Mouse (Mus musculus) gastrocnemius, postnatal 4 days (tissue): Measurements from ENCODE around the gene Ccdc88b. TPM values are rescaled to one million over a fixed set of nuclear protein-coding genes. Genes with fewer than 3 reads are reported as not detected.
"Not testable (repeated sequence)": the region's sequence is repeated elsewhere in the genome, so short reads cannot be mapped to it uniquely, and the experiment has no call there.

Experiments
- DNase-seq, 2 experiments: peaks; one replicate each; pipeline ENCODE4 v3.0.0; 2021 to 2022; ENCODE audit warnings: low spot score in 2 of 2, mixed read lengths in 2 of 2
- long read RNA-seq, 2 experiments: library from polyadenylated mRNA; stranded (forward); transcript quantifications; one replicate each; pipeline ENCODE4 v2.0.0; 2021
- total RNA-seq, 2 experiments: library from RNA; stranded (reverse); gene quantifications; 2 replicates each; pipeline ENCODE4 v1.2.3; 2021

Ccdc88b gene
- 1 to 10 TPM; 1.3 to 2.9 TPM for total RNA-seq
- long read RNA-seq, experiment 1, result 0 reads
- long read RNA-seq, experiment 2, full-length matches to known transcripts, result 2 of 4 reads
- long read RNA-seq, experiment 2, partial matches to known transcripts, result 0 of 4 reads
- long read RNA-seq, experiment 2, other reads (novel, unspliced or antisense), result 2 of 4 reads

DNA sequence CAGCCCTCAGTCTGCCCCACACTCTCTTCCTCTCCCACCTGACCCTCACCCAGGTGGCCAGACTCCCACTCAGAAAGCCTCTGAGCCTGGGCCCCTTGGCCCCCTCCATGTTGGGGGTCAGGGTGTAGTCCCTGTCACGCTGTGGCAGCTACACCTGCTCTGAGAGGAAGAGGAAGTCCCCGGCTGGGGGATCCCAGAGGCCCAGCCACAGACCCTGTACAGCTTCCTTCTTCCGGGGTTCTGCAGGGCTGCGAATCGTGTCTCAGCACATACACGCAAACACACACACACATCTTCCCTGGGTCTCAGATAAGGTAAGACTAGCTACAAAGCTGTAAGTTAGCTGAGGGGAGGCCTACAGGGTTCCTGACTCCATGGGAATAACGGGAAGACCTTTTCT lies at the start of gene Ccdc88b:
TSS of gene Ccdc88b (minus strand) at position 181 of the 400 bp plus-strand sequence.
- no peak for DNase-seq

DNA sequence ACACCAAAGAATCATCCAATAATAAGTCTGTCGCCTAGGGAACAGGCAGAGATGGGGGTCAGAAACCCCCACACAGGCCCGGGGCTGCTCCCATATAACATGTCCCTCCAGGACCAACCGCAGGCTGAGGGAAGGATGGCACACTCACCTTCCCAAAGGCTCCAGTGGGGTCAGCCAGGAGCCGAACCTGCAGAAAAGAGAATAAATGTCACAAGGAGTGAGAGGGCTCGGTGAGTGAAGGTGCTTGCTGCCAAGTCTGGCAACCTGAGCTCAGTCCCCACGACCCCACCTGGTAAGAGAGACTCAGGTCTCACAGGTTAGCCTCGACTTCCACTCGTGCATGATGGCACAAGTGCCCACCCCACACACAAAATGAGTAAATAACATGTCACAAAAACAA lies 49.1 kb upstream of the Ccdc88b start:
- DNase-seq, result no peak

DNA sequence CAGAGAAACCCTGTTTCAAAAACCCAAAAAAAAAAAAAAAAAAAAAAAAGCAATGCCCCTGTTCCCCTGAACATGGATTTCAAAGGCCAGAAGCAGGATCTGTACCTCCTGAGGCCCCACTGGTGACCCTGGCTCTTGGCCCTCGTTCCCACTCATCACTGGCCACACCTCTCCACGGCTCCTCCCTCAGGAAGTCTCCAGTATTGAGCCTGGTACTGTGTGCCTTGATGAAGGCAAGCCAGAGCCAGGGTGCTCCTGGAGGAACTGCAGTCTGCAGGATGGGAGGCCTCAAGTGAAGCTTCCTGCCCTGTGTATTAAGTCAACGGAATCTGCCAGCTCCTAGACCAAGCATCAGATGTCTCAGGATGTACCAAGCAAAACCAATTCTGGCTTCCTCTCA lies 48.2 kb upstream of the Ccdc88b start:
- DNase-seq, result no peak

DNA sequence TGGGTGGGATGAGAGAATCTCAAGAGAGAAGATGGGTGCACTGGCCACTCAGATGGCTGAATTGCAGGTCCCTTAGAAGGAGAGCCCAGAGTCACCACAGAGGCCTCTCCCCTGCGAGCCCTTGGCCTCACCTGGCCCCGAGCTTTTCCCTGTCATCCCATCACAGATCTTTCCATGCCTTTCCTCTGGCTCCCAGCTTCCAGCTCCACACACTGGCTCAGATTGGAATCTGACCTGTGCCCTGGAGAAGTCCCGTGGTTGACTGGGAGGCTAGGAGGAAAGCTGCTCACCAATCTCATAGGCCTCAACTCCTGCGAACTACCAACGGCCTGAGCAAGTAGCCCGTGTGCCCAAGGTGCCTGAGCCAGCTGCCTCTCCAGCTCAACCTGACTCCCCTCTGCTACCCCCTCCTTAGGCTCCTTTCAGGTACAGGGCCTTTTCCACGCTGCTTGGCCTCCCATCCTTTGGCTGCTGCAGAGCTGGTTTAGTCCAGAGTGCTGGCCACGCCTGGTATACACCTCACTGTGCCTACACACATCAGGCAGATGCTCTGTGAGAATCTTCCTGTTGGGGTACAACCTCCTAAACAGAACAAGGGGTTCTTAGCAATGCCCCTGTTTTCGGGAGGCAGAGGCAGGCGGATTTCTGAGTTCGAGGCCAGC lies 47.6 kb upstream of the Ccdc88b start:
- DNase-seq, result no peak

DNA sequence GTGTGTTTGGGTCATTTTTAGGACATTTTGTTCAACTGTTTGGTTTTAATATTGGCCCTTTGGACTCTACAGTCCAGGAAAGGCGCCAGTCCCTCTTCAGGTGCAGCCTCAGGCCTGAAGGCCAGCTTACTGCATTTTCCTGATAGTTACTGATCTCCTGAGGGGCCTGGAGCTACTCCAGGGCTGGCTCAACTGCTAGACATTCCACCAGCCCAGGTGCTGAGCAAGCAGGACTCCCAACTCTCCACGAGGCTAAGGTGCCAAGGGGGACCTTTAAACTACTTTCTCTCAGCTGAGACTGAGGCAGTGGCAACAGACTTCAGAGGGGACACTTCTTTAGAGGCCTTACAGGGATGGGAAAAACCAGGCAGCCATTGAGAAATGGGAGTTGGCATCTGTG lies 46.8 kb upstream of the Ccdc88b start:
- DNase-seq, result no peak

DNA sequence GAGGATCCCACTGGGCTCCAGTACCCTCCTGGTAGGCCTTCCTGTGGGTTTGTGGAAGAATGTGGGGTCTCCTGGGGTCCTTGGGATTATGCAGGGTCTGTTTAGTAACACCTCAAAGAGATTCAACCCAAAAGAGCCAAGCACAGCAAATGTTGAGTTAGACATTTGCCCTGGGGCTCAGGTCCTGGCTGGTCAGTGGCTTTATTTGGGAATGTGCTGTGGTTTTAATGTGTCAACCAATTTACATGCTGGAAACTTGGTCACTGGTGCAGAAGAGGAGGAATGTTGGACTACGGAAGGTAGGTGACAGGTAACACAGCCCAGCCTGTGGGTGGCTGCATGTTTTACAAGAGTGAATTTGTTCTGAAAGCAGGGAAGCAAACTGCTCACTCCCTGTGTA lies 45.0 kb upstream of the Ccdc88b start:
- DNase-seq, result no peak

DNA sequence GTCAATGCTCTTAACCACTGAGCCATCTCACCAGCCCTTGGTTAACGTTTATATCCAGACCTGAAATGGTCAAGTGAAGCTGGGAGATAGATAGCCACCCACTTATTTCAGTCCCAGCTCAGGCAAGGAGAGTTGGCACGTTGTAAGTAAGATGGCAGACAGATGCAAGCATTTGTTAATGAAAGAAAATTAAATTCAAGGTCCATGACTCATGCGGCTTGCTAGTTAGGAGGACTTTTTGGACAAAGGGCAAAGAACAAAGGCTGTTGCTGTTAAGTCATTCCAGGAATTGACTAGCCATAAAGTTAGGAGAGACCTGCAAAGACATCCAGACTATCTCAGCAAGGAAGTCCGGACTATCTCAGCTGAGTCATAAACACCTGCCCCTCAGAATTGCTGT lies 41.6 kb upstream of the Ccdc88b start:
- no peak for DNase-seq

DNA sequence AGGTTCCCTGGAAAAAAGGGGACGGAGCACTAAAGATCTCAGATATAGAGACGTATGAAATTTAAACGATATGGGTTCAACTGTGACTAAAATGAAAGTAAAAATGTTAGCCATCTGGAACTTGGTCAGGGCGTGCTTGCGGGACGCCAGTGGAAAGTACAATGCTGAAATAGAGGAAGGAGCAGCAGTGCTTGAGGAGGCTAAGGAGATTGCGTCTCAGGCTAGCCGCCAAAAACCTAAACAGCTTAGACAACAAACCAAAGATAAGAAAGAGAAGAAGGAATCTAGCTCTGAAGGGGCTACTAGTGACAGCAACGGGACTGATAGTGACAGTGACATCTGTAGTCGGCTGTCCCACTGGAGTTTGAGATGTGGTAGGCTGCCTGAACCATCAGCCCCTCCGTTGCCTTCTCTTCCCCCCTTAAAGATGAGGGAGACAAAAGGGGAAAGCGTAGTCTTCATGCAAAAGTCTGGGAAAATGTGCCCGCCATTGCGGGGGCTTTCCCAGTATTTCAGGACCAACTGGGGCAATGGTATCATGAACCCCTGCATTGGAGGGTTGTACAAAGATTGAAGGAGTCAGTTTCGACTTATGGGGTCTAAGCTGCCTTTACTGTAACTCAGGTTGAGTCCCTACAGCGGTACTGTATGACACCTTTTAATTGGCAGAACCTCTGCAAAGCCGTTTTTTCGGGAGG lies 37.7 kb upstream of the Ccdc88b start:
- DNase-seq, result not testable (repeated sequence)

DNA sequence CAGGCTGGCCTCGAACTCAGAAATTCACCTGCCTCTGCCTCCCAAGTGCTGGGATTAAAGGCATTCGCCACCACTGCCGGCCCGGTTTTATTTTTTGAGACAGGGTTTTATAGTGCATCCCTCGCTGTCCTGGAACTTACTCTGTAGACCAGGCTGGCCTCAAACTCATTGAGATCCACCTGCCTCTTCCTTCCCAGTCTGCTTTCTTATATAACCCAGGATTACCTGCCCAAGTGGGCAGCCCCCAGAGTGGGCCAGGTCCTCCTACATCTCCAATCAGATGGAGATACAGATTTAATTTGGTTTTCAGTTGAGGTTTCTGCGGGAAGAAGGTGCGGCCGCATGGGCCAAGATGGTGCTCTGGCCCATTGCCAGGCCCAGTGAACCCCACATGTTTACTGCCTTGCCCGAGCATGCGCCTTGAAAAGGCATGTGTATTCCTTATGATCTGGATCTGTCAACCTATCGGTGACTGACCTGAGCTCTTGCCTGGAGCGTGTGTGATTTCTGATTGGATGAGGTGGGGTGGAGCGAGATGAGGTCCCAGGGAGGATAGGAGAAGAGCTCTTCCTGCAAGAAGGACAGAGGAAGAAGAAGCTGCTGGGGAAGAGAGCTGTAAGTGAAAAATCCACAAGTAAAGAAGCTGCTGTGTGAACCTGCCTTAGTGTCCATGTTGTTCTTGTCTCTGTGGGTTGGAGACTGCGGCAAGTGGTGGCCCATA lies 35.9 kb upstream of the Ccdc88b start:
- no peak for DNase-seq

DNA sequence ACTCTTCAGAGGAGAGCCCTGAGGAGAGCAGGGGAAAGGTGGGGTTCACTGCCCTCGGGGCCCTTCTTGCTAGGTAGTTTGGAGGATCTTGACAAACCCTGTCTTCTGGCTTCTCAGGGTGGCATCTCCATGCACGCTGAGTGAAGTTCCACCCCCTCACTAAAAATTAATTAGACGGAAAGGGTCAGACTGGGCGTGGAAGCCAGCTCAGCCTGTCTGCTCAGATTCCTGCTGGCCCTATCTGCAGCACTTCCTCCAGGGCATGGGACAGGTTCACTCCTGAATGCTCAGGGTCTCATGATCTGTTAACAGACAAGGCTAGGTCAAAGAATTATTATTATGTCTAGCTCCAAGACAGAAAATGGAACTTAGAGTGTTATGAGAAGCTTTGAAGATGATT lies 34.5 kb upstream of the Ccdc88b start:
- DNase-seq, result no peak

DNA sequence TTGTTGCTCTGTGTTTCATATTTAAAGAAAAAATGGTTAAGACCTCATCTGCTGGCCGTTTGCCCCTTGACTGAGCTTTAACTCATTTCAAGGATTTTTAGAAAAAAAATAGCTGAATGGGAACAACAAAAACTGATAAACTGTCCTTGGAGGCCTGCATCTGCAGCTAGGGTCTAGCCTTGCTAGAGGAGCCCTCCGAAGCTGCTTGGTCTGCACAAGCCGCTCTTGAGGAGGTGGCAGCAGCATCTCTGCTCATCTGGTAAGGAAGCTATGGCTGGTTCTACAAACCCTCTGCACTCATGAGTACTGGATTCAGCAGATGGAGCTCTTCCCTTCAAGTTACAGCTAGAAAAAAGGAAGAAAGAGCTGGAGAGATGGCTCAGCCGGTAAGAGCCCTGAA lies 20.0 kb upstream of the Ccdc88b start:
- no peak for DNase-seq

DNA sequence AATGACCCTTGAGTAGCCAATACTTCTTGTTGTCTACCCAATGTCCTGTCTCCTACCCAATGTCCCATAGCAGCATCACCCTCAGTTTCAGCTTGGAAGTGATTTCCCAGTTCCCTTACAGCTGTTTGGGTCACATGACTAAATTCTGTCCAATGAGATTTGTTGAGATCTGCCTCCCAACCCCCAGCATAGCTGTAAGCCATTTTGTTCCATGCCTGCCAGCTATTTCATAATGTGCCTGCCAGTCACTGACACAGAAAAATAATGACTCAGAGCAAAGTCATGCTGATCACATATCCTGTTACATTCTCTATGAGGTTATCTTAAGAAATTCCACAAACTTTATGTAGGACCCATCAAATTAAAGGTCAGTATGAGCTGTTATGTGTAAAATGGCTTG lies 18.8 kb upstream of the Ccdc88b start:
- DNase-seq, result no peak

DNA sequence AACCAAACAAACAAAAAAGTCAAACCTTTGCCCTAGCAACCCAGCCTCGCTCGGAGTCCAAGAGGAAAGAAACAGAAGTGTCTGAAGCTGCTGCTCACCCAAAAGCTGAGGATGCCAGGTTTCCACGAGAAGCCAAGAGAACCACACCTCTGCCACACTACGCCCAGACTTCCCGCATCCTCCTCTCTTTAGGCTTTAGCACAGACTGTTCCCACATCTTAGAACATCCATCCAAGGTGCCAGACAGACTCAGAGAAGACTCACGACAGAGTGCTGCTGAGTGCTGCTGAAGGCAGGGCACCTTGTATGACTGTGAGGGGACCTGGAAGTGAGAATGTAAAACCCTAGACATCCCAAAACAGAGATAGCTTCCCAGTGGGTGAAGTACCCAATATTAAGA lies 17.8 kb upstream of the Ccdc88b start:
- DNase-seq, result no peak

DNA sequence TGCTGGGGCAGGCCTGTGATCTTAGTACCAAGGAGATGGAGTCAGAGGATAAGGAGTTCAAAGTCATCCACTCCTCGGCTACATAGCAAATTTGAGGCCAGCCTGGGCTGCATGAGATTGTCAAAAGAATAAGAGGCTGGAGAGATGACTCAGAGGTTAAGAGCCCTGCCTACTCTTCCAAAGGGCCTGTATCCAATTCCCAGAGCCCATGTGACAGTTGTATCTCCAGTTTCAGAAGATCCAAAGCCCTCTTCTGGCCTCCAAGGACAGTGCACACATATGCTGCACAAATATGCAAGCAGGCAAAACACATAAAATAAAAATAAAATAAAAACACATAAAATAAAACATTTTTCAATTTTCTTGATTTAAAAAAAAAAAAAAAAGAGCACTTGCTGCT lies 16.2 kb upstream of the Ccdc88b start:
- no peak for DNase-seq

DNA sequence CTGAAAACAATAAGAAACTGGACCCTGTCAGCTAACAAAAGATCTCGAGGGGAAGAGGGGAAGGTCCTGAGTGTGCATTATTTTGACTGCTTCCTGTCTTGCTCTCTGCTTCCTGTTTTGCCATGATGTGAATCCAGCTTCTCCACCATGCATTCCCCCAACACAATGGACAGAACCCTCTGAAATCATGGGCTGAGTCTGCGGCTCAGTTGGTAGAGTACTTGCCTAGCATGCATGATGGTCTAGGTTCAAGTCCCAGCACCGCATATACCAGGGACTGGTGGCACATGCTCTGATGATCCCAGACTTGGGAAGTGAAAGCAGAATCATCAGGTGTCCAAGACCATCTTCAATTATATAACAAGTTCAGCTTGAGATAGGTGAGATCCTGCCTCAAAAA lies 14.7 kb upstream of the Ccdc88b start:
- no peak for DNase-seq

DNA sequence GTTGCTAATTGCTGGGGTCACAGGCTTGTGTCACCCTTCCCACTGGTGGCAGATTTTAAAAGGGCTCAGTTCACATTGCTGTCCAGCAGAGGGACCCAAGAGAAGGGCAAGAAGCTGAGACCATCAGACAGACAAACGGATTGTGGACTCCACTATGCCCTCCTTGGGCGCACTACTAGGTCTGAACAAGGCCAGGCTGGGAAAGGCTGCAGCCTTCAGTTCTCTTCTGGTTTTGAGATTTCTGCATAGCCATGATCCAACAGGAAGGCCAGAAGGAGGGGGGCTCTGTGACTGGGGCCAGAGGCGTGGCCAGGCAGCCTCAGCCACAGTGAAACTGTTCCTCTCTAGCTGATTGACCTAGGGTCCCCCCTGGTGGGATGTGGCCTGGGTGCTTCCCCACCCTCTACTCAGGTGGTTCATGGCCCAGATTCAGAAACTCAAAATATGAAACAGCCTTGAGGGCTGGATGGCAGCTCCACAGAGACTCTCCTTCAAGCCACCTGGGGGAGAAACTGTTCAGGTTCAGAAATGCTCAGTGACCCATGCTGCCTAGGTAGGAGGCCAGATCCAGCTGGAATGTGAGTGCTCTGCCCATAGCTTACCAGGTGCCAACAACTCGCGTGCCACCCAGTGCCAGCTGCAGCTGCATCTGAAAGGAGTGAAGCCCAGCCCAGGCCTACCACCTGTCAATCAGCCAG lies 13.7 kb upstream of the Ccdc88b start:
- no peak for DNase-seq

DNA sequence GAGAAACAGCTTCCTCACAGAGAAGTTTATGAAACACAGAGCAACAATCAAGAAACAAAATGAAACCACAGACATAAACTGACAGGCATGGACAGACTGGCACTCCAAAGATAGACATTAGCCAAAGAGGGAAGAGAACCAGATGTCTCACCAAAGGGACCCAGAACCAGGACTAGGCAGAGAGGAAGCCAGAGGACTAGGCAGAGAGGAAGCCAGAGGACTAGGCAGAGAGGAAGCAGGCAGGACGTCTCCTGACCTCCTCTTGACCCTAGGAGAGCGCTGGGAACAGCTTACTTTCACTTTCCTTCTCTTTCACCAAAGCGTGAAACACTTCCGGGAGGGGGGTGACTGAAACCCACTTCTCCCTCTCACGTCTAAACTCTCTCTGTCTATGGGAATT lies 11.3 kb upstream of the Ccdc88b start:
- DNase-seq, result no peak

DNA sequence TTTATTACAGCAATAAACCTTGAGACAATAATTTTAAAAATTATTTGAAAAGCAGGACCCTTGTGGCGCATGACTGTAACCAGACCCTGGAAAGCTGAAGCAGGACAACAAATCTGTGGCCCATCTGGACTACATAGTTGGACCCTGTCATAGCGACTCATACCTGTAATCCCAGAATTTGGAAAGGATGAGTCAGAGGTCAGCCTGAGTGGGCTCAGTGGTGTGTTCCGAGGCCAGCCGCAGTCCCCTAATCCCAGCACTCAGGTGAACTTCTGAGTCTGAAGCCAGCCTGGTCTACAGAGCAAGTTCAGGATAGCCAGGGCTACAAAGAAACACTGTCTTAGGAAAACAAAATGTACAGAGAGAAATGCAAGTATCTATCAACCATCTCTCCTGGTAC lies 3.4 kb upstream of the Ccdc88b start:
- DNase-seq, result no peak

DNA sequence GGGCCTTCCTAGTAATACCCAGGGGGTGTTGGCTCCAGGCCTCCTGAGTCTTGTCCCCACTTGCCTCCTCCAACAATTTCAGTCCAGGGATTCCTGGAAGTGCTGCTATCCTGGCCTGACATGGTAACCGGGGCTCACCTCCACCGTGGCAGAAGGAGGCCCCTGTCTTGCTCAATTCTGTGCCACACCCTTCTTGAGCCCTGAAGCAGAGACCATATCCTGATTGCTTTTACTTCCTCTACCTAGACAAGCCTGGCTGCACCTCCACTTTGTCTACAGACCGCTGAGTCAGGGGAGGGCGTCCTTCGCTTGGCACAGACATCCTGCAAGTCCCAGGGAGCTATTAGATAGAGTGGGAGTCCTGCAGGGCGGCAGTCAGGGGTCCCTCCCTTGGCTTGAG lies 2.7 kb upstream of the Ccdc88b start:
- DNase-seq, result no peak

DNA sequence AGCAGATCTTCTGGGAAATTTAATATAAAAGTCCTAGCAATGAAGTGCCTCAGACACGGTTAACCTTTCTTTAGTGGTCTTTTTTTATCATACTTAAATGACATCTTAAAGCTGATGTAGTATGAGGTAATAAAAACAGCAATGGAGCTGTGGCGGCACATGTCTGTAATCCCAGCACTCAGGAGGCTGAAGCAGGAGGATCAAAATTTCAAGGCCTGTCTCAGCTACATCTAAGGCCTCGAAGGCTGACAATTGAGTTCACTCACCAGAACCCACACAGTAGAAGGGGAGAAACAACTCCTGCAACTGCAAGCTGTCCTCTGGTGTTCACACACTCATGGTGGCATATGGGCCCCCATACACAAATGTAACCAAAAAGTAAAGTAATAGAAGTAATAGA lies 2.0 kb upstream of the Ccdc88b start:
- DNase-seq, result no peak

DNA sequence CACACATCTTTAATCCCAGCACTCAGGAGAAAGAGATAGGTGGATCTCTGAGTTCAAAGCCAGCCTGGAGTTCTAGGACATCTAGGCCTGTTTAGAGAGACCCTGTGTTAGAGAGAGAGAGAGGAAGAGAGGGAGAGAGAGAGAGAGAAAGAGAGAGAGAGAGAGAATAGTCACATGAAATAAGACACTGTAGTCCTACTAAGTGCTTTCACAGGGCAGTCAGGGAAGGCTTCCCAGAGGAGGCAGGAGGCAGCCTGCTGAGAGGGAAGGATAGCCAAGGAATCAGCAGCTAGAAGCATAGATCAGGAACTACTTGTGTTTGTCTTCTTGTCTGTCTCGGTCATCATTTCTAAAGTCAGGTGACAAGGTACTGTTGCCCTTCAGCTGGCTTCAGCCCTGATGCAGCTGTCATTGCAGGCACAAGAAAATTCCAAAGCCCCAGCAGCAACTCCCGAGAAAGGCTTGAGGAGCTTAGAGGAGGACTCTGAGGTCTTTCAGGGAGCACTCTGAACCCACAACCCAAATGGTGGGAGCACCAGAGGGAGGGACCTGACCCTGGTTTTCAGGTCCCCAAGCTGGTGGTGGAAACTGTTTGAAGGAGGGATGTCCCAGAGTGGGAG lies 1.1 kb upstream of the Ccdc88b start:
- DNase-seq, result no peak
